Mouse (Mus musculus) CH12.LX (cell line): ENCODE measurements around the gene Tcf21. TPM values are rescaled to one million over a fixed set of nuclear protein-coding genes. Genes with fewer than 3 reads are reported as not detected.
A peak's percentile ranks its signal among the peaks of the same experiment; 100 is the strongest.

Source experiments
- DNase-seq: peaks from one replicate; pipeline ENCODE4 v3.0.0-alpha.2; 2013; ENCODE audit errors: extremely low read depth
- H3K27ac ChIP-seq: 2 replicates; pipeline ENCODE4 v1.5.1; 2012; ENCODE audit warnings: low read depth, mild to moderate bottlenecking, control low read depth, moderate library complexity; ENCODE audit not compliant: insufficient read depth
- H3K27me3 ChIP-seq: replicated peaks from 2 replicates; pipeline ENCODE3; 2012; ENCODE audit warnings: inconsistent platforms
- H3K36me3 ChIP-seq, 2 experiments: replicated peaks in 1 of 2; 2 replicates each; pipeline versions ENCODE3 to v1.6.1; 2012; ENCODE audit warnings: inconsistent platforms in 1 of 2, low read length in 1 of 2, mild to moderate bottlenecking in 1 of 2, mixed read lengths in 1 of 2, moderate library complexity in 1 of 2; ENCODE audit not compliant: control insufficient read depth in 1 of 2, insufficient read depth in 1 of 2
- H3K4me1 ChIP-seq, 2 experiments: 2 replicates each; pipeline ENCODE4 v1.6.1; 2012; ENCODE audit warnings: inconsistent platforms in 1 of 2, moderate library complexity in 1 of 2; ENCODE audit not compliant: insufficient read depth in 2 of 2, control insufficient read depth in 1 of 2
- H3K4me2 ChIP-seq: 2 replicates; pipeline ENCODE4 v1.6.1; 2012; ENCODE audit warnings: low read depth, mild to moderate bottlenecking, control low read depth; ENCODE audit not compliant: poor library complexity, insufficient read depth, severe bottlenecking
- H3K4me3 ChIP-seq, 3 experiments: fragments of 150-350 bp in 1 of 3; sonication (generic) in 1 of 3; replicated peaks in 1 of 3; 2 replicates each; pipeline versions ENCODE3 to v1.5.1; 2011 to 2012; ENCODE audit warnings: low read depth in 2 of 3, low read length in 2 of 3, mild to moderate bottlenecking in 2 of 3, moderate library complexity in 2 of 3, control low read depth in 1 of 3, improper control_type of control experiment in 1 of 3, inconsistent platforms in 1 of 3, mixed read lengths in 1 of 3; ENCODE audit not compliant: poor library complexity in 1 of 3
- H3K79me2 ChIP-seq: replicated peaks from 2 replicates; pipeline ENCODE4 v1.6.1; 2012; ENCODE audit warnings: mild to moderate bottlenecking, moderate library complexity; ENCODE audit not compliant: control insufficient read depth, poor library complexity, insufficient read depth, severe bottlenecking; ENCODE audit errors: extremely low read depth
- H3K9ac ChIP-seq: 2 replicates; pipeline ENCODE4 v1.6.1; 2012; ENCODE audit warnings: low read depth, mild to moderate bottlenecking, control low read depth, moderate library complexity; ENCODE audit not compliant: insufficient read depth
- H3K9me3 ChIP-seq: replicated peaks from 2 replicates; pipeline ENCODE3; 2012; ENCODE audit warnings: low read length, inconsistent platforms, mixed read lengths
- CHD1 ChIP-seq: IDR thresholded peaks from 2 replicates; pipeline ENCODE4 v1.6.1; 2012; ENCODE audit warnings: low read depth, low read length, improper control_type of control experiment, inconsistent platforms
- CTCF ChIP-seq, 2 experiments: IDR thresholded peaks in 1 of 2; conservative IDR thresholded peaks in 1 of 2; 2 replicates each; pipeline ENCODE4 v1.5.1; 2011 to 2012; ENCODE audit warnings: low read depth in 2 of 2, low read length in 2 of 2, improper control_type of control experiment in 1 of 2, inconsistent platforms in 1 of 2, mild to moderate bottlenecking in 1 of 2, moderate library complexity in 1 of 2
- E2F4 ChIP-seq: IDR thresholded peaks from 2 replicates; pipeline ENCODE4 v1.6.1; 2011; ENCODE audit warnings: low read depth, low read length, improper control_type of control experiment; ENCODE audit not compliant: insufficient replicate concordance
- EP300 ChIP-seq: IDR thresholded peaks from 2 replicates; pipeline ENCODE4 v1.6.1; 2011; ENCODE audit warnings: low read length, improper control_type of control experiment
- GABPA ChIP-seq: IDR thresholded peaks from 2 replicates; pipeline ENCODE4 v1.6.1; 2012; ENCODE audit warnings: low read depth, low read length, improper control_type of control experiment, inconsistent platforms; ENCODE audit not compliant: insufficient replicate concordance
- IRF4 ChIP-seq: IDR thresholded peaks from 2 replicates; pipeline ENCODE4 v1.6.1; 2014; ENCODE audit warnings: low read depth, mild to moderate bottlenecking, inconsistent platforms, low read length, improper control_type of control experiment
- KAT2A ChIP-seq: IDR thresholded peaks from 2 replicates; pipeline ENCODE4 v1.6.1; 2012; ENCODE audit warnings: low read length, improper control_type of control experiment, inconsistent platforms; ENCODE audit not compliant: insufficient replicate concordance
- MAFK ChIP-seq: IDR thresholded peaks from 2 replicates; pipeline ENCODE4 v1.6.1; 2011; ENCODE audit warnings: low read length, improper control_type of control experiment; ENCODE audit not compliant: insufficient replicate concordance
- MAX ChIP-seq: IDR thresholded peaks from 2 replicates; pipeline ENCODE4 v1.6.1; 2011; ENCODE audit warnings: low read length, improper control_type of control experiment
- MEF2A ChIP-seq: IDR thresholded peaks from 2 replicates; pipeline ENCODE4 v1.6.1; 2014; ENCODE audit warnings: low read depth, mild to moderate bottlenecking, inconsistent platforms, low read length, improper control_type of control experiment, borderline replicate concordance
- MXI1 ChIP-seq: IDR thresholded peaks from 2 replicates; pipeline ENCODE4 v1.6.1; 2011; ENCODE audit warnings: mild to moderate bottlenecking, low read depth, low read length, improper control_type of control experiment
- NELFE ChIP-seq: IDR thresholded peaks from 2 replicates; pipeline ENCODE4 v1.6.1; 2011; ENCODE audit warnings: low read depth, low read length, improper control_type of control experiment
- PAX5 ChIP-seq: IDR thresholded peaks from 2 replicates; pipeline ENCODE4 v1.6.1; 2012; ENCODE audit warnings: low read length, inconsistent platforms, mixed read lengths
- RAD21 ChIP-seq: IDR thresholded peaks from 2 replicates; pipeline ENCODE4 v1.6.1; 2011; ENCODE audit warnings: low read depth, mild to moderate bottlenecking, low read length, improper control_type of control experiment, moderate library complexity
- RCOR1 ChIP-seq: conservative IDR thresholded peaks from 2 replicates; pipeline ENCODE4 v1.6.1; 2012; ENCODE audit warnings: low read depth, mild to moderate bottlenecking, inconsistent platforms, low read length, improper control_type of control experiment
- SIN3A ChIP-seq: IDR thresholded peaks from 2 replicates; pipeline ENCODE4 v1.6.1; 2012; ENCODE audit warnings: low read length, improper control_type of control experiment, inconsistent platforms
- SMC3 ChIP-seq: IDR thresholded peaks from 2 replicates; pipeline ENCODE4 v1.6.1; 2011; ENCODE audit warnings: low read depth, low read length, improper control_type of control experiment
- USF1 ChIP-seq: IDR thresholded peaks from 2 replicates; pipeline ENCODE4 v1.6.1; 2014; ENCODE audit warnings: low read depth, mild to moderate bottlenecking, inconsistent platforms, low read length, improper control_type of control experiment
- USF2 ChIP-seq: conservative IDR thresholded peaks from 2 replicates; pipeline ENCODE4 v1.6.1; 2011; ENCODE audit warnings: low read depth, low read length, improper control_type of control experiment
- ZC3H11A ChIP-seq: IDR thresholded peaks from 2 replicates; pipeline ENCODE4 v1.6.1; 2012; ENCODE audit warnings: low read depth, mild to moderate bottlenecking, inconsistent platforms, low read length, improper control_type of control experiment
- ZMIZ1 ChIP-seq: IDR thresholded peaks from 2 replicates; pipeline ENCODE4 v1.6.1; 2012; ENCODE audit warnings: low read depth, mild to moderate bottlenecking, inconsistent platforms, low read length, improper control_type of control experiment
- dilution Hi-C: fragments of 300-500 bp; cut with MboI; formaldehyde crosslinking; loops from 2 replicates; pipeline ENCODE4 v1.14.3; 2020; ENCODE audit warnings: low sequenced_read_pairs; ENCODE audit not compliant: extremely low pct_unique_long_range_greater_than_20kb, extremely low pct_ligation_motif_present
- in situ Hi-C: fragments of 300-500 bp; cut with MboI; formaldehyde crosslinking; loops from 3 replicates; pipeline ENCODE4 v1.14.3; 2019; ENCODE audit warnings: low sequenced_read_pairs, low pct_ligation_motif_present, low pct_unique_long_range_greater_than_20kb, mixed read lengths
- polyA plus RNA-seq: library from polyadenylated mRNA; unstranded; fragments of >175 nt; gene quantifications from 2 replicates; pipeline ENCODE4 v1.2.1, GENCODE M21; 2012; ENCODE audit warnings: low read depth; ENCODE audit not compliant: insufficient read length
- total RNA-seq, 2 experiments: library from RNA; depleted of rRNA; stranded (reverse); fragments of 300-350 nt in 1 of 2; fragments of >200 nt in 1 of 2; gene quantifications; 2 replicates each; pipeline ENCODE4 v1.2.3; 2012 to 2014

Tcf21 gene
- total and polyA plus RNA-seq, 3 experiments = not detected

GRCm38 (mm10) chr10:22777939-22778338 lies 42.0 kb downstream of the Tcf21 start:
- Histone ChIP-seq H3K9ac (no peak overlapping the region), H3K4me2 (no peak overlapping the region), H3K4me1 (no peaks in the 10 kb centered on the region; a peak in 1 of 4 replicates), H3K4me3 (no peak overlapping the region), H3K9me3 (no peaks in the 10 kb centered on the region), H3K27ac (no peak overlapping the region), H3K79me2 (no peaks in the 10 kb centered on the region), H3K27me3 (no peaks in the 10 kb centered on the region), H3K36me3 (no peaks in the 10 kb centered on the region)
- in situ Hi-C loops (loop anchor here (10.0 kb wide), 1 partner anchor 193 kb away; no protein-coding TSS in a partner anchor), dilution Hi-C loops (no loop called here)
- DNase-seq = peak; percentile 35
- TF ChIP-seq RCOR1 (no peak), NELFE (no peak), CHD1 (no peak), CTCF (conservative IDR thresholded peaks at IDR 0.05 in 1 of 2, IDR thresholded peaks at IDR 0.05 in 1 of 2; ENCODE audit: low read depth in 2 of 2, low read length in 2 of 2) (peak in 1 of 2 experiments; percentile 56; a peak in 2 of 4 replicates), PAX5 (no peak), EP300 (no peak), GABPA (no peak), KAT2A (no peak), MEF2A (no peak), MAX (no peak), MAFK (no peak), SMC3 (peak; percentile 42), ZC3H11A (no peak), IRF4 (no peak), RAD21 (peak; percentile 58), ZMIZ1 (no peak), SIN3A (no peak), USF1 (no peak)

- H3K36me3 ChIP-seq = no peaks in the 10 kb centered on the region
- peak; percentile 50 for DNase-seq
- H3K27ac ChIP-seq = no peak overlapping the region
- no peak overlapping the region for H3K4me3 ChIP-seq
- in situ Hi-C loops = loop anchor here (10.0 kb wide), 1 partner anchor 191 kb away; no protein-coding TSS in a partner anchor
- dilution Hi-C loops = no loop called here
- no peak overlapping the region for H3K9ac ChIP-seq
- no peaks in the 10 kb centered on the region for H3K27me3 ChIP-seq
- no peak overlapping the region for H3K4me2 ChIP-seq
- no peaks in the 10 kb centered on the region for H3K9me3 ChIP-seq
- no peak for TF ChIP-seq E2F4
- TF ChIP-seq CTCF (conservative IDR thresholded peaks at IDR 0.05 in 1 of 2, IDR thresholded peaks at IDR 0.05 in 1 of 2; ENCODE audit: low read depth in 2 of 2, low read length in 2 of 2) = peak in 1 of 2 experiments; percentile 76; a peak in 2 of 4 replicates
- TF ChIP-seq ZC3H11A = peak; percentile 36; the same call in 1 of the 2 replicates
- TF ChIP-seq SMC3 = peak; percentile 79
- no peak for TF ChIP-seq MXI1
- peak; percentile 74 for TF ChIP-seq RAD21
- TF ChIP-seq USF2 = no peak
- TF ChIP-seq USF1 = no peak
- no peak for TF ChIP-seq MAX
- TF ChIP-seq, all 38 proteins: peak for 4
- no peaks in the 10 kb centered on the region for H3K79me2 ChIP-seq
- H3K4me1 ChIP-seq = no peaks in the 10 kb centered on the region; a peak in 1 of 4 replicates
Measured at GRCm38 (mm10) chr10:22776007-22776698, 43.8 kb downstream of the Tcf21 start.
